Mouse (Mus musculus): ENCODE results near the gene Ifna12.
A peak's percentile ranks its signal among the peaks of the same experiment; 100 is the strongest.
"Not testable (repeated sequence)": the region's sequence is repeated elsewhere in the genome, so short reads cannot be mapped to it uniquely, and the experiment has no call there.

Ifna12 gene

GRCm38 (mm10) chr4:88603276-88603675 is at the start of gene Ifna12:
TSS of gene Ifna12 (minus strand) at chr4:88603376.
- no peak for DNase-seq (ENCODE audit: low read depth in 2 of 2, low spot score in 2 of 2)

DNA sequence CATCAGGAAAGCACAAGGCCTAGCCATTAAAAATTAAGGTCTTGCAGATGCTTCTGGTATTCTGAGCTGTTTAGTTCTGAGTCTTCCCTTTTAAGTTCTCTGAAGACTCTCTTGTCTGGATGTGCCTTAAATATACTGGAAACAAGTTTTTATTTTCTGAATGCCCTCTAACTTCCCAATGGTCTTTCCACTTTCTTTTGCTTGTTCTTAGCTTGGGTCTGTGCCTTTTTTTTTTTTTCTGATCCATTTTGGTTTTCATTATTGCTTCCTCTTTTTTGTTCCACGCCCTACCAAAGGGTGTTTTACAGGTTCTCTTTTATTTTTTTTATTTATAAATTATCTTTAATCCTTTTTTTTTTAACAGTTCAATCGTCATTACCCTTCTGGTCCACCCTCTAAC is 41.2 kb upstream of the Ifna12 start, which contains the start of gene Ifna13:
Gene Ifna13 (minus strand): TSS at position 101 of the 400 bp plus-strand sequence.
- DNase-seq (ENCODE audit: low read depth in 2 of 2, low spot score in 2 of 2) = no peak

DNA sequence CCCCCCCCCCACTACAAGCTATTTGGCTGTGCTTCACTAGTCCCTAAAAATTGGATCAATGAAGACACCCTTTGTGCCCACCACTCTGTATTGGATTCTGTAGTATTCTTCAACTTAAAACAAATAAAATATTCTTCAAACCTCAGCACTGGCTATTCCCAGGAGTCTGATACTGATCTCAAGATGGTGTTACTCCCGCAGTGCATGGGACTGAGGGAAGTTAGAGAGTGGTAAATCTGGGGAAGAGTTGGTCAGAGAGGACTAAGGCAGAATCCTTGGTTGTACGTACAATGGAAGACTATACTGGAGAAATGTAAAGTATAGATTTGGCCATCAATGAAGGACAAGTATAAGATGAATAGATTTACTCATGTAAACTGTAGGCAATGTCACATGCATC is 39.4 kb upstream of the Ifna12 start:
- DNase-seq (ENCODE audit: low read depth in 2 of 2, low spot score in 2 of 2) = no peak

DNA sequence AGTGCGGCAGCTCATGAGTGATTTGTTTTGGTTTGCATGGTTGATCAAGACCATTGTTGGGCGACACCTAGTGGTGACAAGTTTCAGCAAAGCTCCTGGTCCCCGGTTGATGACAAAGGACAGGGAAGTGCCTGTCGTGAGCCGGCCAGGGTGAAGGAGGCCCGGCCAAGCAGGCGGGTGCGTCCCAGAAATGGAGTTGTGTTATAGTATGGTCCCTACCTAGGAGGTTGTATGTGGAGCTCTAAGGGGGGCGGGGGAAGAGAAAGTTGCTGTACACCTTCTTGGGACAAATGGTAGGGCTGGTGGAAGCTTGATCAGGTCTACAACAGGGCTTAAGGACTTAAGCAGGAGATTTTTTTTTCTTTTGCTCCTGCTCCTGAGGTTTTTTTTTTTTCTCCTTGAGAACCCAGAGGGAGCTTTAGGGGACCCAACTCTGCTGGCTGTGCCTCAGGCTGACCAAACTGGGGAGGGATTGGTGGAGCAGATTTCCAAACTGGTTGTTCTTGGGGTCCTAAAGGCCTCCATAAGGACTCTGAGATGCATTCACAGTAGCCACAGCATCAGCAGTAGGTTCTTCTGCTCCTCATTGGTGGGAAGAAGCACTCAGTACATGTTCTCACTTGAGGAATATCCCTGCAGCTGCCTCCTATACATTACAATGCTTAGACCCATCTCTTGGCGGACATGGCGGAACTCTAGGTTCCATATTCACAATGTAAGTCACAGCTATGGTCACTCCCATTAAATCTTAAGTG is 38.1 kb upstream of the Ifna12 start:
- DNase-seq (ENCODE audit: low read depth in 2 of 2, low spot score in 2 of 2) = peak; percentile 90 to 95

DNA sequence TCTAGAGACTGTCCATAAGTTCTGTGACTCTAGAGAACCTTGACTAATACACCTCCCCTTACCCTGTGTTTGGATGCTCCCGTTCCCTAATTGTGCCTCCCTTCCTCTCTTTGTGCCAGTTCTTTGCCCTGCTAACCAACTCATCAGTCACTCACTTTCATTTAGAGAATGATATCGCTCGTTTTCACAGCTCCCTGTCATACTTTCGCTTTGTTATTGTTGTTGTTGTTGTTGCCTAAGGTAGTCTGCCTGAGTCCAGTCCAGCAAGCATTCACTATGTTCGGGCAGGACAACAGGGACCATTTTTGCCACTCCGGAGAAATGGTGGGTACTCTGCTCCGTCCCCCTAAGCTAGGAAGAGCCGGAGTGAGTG is 37.5 kb upstream of the Ifna12 start:
- no peak for DNase-seq (ENCODE audit: low read depth in 2 of 2, low spot score in 2 of 2)

DNA sequence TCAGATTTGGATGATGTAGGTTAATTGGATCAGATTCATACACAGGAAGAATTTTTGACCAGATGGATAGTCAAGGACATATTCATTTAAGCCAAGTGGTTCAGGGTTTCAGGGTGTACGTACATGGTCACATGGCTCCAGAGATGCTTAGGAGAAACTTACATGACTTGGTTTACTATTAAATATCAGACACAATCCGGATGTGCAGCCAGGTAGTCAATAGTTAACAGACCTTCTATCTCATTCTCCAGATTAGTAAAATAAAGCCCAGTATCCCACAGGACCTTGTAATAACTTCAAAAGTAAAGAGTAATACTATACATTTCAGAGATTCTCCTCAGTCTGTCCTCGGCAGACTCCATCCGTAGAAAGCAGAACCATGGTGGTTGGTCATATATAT is 31.1 kb upstream of the Ifna12 start, which contains the start of gene C87499:
Gene C87499 (minus strand): TSS at position 101 of the 400 bp plus-strand sequence.
- DNase-seq (ENCODE audit: low read depth in 2 of 2, low spot score in 2 of 2) = no peak

DNA sequence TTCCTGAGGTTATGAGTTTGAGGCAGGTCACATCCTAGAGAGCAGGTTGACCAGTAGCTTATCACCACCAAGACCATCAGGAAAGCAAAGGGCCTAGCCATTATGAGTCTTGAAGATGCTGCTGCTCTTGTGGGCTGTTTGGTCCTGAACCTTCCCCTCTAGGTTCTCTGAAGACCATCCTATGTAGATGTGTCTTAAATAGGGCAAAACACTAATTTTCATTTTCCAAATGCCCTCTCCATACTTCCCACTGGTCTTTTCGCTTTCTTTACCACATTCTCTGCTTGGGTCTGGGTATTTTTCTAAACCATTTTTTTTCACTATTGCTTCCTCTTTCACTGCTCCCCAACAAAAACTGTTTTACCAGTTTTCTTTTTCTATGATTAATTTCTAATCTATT is 10.9 kb downstream of the Ifna12 start, which contains the start of gene Ifna9:
Gene Ifna9 (minus strand): TSS at position 101 of the 400 bp plus-strand sequence.
- DNase-seq (ENCODE audit: low read depth in 2 of 2, low spot score in 2 of 2) = no peak

DNA sequence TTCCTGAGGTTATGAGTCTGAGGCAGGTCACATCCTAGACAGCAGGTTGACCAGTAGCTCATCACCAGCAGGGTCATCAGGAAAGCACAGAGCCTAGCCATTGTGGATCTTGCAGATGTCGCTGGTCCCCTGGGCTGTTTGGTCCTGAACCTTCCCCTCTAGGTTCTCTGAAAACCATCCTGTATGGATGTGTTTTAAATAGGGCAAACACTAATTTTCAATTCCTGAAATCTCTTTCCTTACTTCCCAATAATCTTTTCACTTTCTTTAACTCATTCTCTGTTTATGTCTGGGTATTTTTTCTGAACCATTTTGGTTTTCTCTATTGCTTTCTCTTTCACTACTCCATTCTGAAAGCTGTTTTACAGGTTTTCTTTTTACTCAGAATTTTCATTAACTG is 31.5 kb downstream of the Ifna12 start, which contains the start of gene Ifna14:
Gene Ifna14 (minus strand): TSS at position 101 of the 400 bp plus-strand sequence.
- no peak for DNase-seq (ENCODE audit: low read depth in 2 of 2, low spot score in 2 of 2)

DNA sequence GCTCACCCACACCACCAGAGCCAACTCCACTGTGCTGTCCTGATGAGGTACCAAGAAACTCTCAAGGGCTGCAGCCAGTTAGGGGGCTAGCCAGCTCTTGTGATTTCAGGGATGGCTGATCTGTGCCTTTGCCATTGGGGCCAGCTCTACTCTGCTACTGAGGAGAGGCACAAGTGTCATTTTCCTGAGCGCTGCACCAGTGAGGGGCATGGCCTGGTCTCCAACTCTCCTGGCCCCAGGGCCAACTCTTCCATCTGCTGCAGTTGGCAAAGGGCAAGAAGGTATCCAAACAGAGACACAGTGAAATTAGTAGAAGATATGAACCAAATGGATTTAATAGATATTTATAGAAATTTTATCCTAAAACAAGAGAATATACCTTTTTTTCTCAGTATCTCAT is 41.4 kb downstream of the Ifna12 start:
- no peak for DNase-seq (ENCODE audit: low read depth in 2 of 2, low spot score in 2 of 2)

DNA sequence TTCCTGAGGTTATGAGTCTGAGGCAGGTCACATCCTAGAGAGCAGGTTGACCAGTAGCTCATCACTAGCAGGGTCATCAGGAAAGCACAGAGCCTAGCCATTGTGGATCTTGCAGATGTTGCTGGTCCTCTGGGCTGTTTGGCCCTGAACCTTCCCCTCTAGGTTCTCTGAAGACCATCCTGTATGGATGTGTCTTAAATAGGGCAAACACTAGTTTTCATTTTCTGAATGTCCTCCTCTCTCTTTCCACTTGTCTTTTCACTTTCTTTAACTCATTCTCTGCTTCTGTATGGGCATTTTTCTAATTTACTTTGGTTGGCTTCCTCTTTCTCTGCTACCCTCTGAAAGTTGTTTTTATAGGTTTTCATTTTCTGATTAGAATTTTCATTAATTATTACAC is 45.0 kb downstream of the Ifna12 start, which contains the start of gene Ifna15:
Gene Ifna15 (minus strand): TSS at position 101 of the 400 bp plus-strand sequence.
- not testable (repeated sequence) for DNase-seq (ENCODE audit: low read depth in 2 of 2, low spot score in 2 of 2)

All from CD8-positive naive resting alpha-beta T cell, adult 2 months (primary cell).